Mouse (Mus musculus) erythroblast, adult 5-6 weeks (primary cell): Measurements from ENCODE around the gene Colca2. TPM values are rescaled to one million over a fixed set of nuclear protein-coding genes. Genes with fewer than 3 reads are reported as not detected.

ENCODE experiments used
- ATAC-seq: replicated peaks from 2 replicates; pipeline ENCODE4 v1.8.0; 2016; ENCODE audit warnings: moderate number of reproducible peaks, mild to moderate bottlenecking, moderate TSS enrichment, inconsistent platforms; ENCODE audit not compliant: poor library complexity, low FRiP score, severe bottlenecking
- total RNA-seq, 2 experiments: library from RNA; stranded (forward) in 1 of 2; stranded (reverse) in 1 of 2; fragments of 150-400 nt in 1 of 2; fragments of 200-764, 138-1000 nt in 1 of 2; gene quantifications; 2 replicates each; pipeline versions ENCODE4 v1.2.3 to v1.2.4; 2015 to 2017; ENCODE audit warnings: low replicate concordance in 2 of 2

Colca2 gene
- not detected in 2 replicates for total RNA-seq (2015; ENCODE audit: low replicate concordance)
- total RNA-seq (2017; ENCODE audit: low replicate concordance): not detected in 2 replicates

- ATAC-seq: no peak
These were observed at the start of gene Colca2 for GRCm38 (mm10) chr9:51278500-51279381. Gene Colca2 (minus strand): TSS chr9:51278569.

- ATAC-seq: no peak
These were observed 49.2 kb upstream of the Colca2 start for GRCm38 (mm10) chr9:51327555-51327903.

- no peak for ATAC-seq
These were observed 48.5 kb upstream of the Colca2 start for GRCm38 (mm10) chr9:51326619-51327554.

- ATAC-seq: no peak
These were observed 46.2 kb upstream of the Colca2 start for GRCm38 (mm10) chr9:51324406-51325065.

- no peak for ATAC-seq
These were observed 41.7 kb upstream of the Colca2 start for GRCm38 (mm10) chr9:51320096-51320495.

- no peak for ATAC-seq
These were observed 39.9 kb upstream of the Colca2 start for GRCm38 (mm10) chr9:51318246-51318645.

GRCm38 (mm10) chr9:51317322-51317721 is 39.0 kb upstream of the Colca2 start:
- no peak for ATAC-seq

GRCm38 (mm10) chr9:51315402-51316063 is 37.2 kb upstream of the Colca2 start:
- ATAC-seq: no peak

GRCm38 (mm10) chr9:51312554-51313317 is 34.4 kb upstream of the Colca2 start:
- no peak for ATAC-seq

GRCm38 (mm10) chr9:51310515-51310914 is 32.1 kb upstream of the Colca2 start:
- no peak for ATAC-seq

GRCm38 (mm10) chr9:51306351-51306750 is 28.0 kb upstream of the Colca2 start:
- ATAC-seq: no peak

- no peak for ATAC-seq
These were observed 26.8 kb upstream of the Colca2 start for GRCm38 (mm10) chr9:51305146-51305545.

- no peak for ATAC-seq
These were observed 25.6 kb upstream of the Colca2 start for GRCm38 (mm10) chr9:51303980-51304379.

GRCm38 (mm10) chr9:51293541-51293940 is 15.2 kb upstream of the Colca2 start:
- ATAC-seq: no peak

GRCm38 (mm10) chr9:51292674-51293073 is 14.3 kb upstream of the Colca2 start:
- peak; percentile 85 for ATAC-seq

- ATAC-seq: no peak
These were observed 12.6 kb upstream of the Colca2 start for GRCm38 (mm10) chr9:51290980-51291379.

GRCm38 (mm10) chr9:51286079-51286478 is 7.7 kb upstream of the Colca2 start:
- no peak for ATAC-seq

- ATAC-seq: no peak
These were observed 403 bp downstream of the Colca2 start for GRCm38 (mm10) chr9:51277834-51278498.
